Mouse (Mus musculus) limb, embryonic 11.5 days (tissue): ENCODE measurements at regions not wholly inside any gene's neighbourhood (a gene's known extent, or its start where the extent isn't known, plus 50 kb on each side); places are given as distances from the start of the nearest gene placed in this dataset.

Experiments used
- ATAC-seq: fragments of 200-750 bp; cut with Nextera tagmentation; 2 replicates; pipeline ENCODE4 v1.8.0; 2017; ENCODE audit warnings: low read depth; ENCODE audit not compliant: insufficient number of reproducible peaks, low FRiP score, low TSS enrichment
- DNase-seq: peaks from one replicate; pipeline ENCODE4 v3.0.0-alpha.2; 2015; ENCODE audit warnings: low spot score
- H3K27ac ChIP-seq: fragments of 300-500 bp; sonication (generic); replicated peaks from 2 replicates; pipeline ENCODE4 v1.5.1; 2014; ENCODE audit warnings: low read depth, mild to moderate bottlenecking, low read length
- H3K27me3 ChIP-seq: fragments of 300-500 bp; sonication (generic); 2 replicates; pipeline ENCODE4 v1.6.1; 2014; ENCODE audit warnings: mild to moderate bottlenecking, low read length, mixed read lengths; ENCODE audit not compliant: control insufficient read depth, insufficient read depth
- H3K36me3 ChIP-seq: fragments of 300-500 bp; sonication (generic); 2 replicates; pipeline ENCODE4 v1.6.1; 2014; ENCODE audit warnings: mild to moderate bottlenecking, low read length, moderate library complexity, mixed read lengths; ENCODE audit not compliant: control insufficient read depth, insufficient read depth
- H3K4me1 ChIP-seq: fragments of 300-500 bp; sonication (generic); 2 replicates; pipeline ENCODE4 v1.6.1; 2014; ENCODE audit warnings: low read length, mixed read lengths; ENCODE audit not compliant: control insufficient read depth, insufficient read depth
- H3K4me2 ChIP-seq: fragments of 300-500 bp; sonication (generic); 2 replicates; pipeline ENCODE4 v1.6.1; 2014; ENCODE audit warnings: low read depth, mild to moderate bottlenecking, moderate library complexity; ENCODE audit not compliant: severe bottlenecking
- H3K4me3 ChIP-seq: fragments of 300-500 bp; sonication (generic); 2 replicates; pipeline ENCODE4 v1.5.1; 2014; ENCODE audit warnings: low read depth, low read length
- H3K9ac ChIP-seq: fragments of 300-500 bp; sonication (generic); 2 replicates; pipeline ENCODE4 v1.6.1; 2014; ENCODE audit warnings: mild to moderate bottlenecking, low read length
- H3K9me3 ChIP-seq: fragments of 300-500 bp; sonication (generic); 2 replicates; pipeline ENCODE4 v1.6.1; 2016; ENCODE audit warnings: low read length; ENCODE audit not compliant: control insufficient read depth
- whole genome bisulfite sequencing: fragments of 180-500 bp; shearing (Covaris S2); extraction: QIAGEN DNeasy Blood & Tissue Kit; methylation state at CpG from one replicate; pipeline ENCODE4 v1.1.7; 2014; 5-methylcytosine and 5-hydroxymethylcytosine counted together

- Histone ChIP-seq H3K27me3 (no peaks in the 10 kb centered on the region), H3K27ac (no peak overlapping the region), H3K4me1 (no peaks in the 10 kb centered on the region), H3K4me3 (no peak overlapping the region), H3K9me3 (no peaks in the 10 kb centered on the region), H3K4me2 (no peak overlapping the region), H3K9ac (no peak overlapping the region), H3K36me3 (no peaks in the 10 kb centered on the region)
- no peak for ATAC-seq
- DNase-seq: no peak
- 87% methylated on average over 2 of the region's 2 CpGs for WGBS
These were observed 312.7 kb upstream of the Cd180 start for GRCm38 (mm10) chr13:102380667-102381066.

DNA sequence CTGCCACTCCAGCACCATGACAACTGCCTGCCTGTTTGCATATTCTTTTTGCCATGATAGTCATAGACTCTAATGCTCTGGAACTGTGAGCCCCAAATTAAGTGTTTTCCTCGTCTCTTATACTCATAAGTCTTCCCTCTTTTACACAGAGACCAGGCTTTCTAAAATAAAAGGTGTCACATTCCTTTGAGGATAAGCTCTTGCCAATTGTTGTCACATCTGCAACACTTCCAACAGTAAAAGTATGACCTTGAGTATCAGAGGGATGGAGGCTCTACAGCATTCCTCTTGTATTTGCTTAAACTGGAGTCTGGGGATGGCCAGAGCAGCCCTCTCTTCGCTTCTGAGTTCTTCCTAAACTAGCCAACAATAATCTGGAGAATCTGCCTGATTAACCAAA is 301.4 kb upstream of the Cd180 start:
- Histone ChIP-seq H3K36me3 (no peaks in the 10 kb centered on the region), H3K27ac (no peak overlapping the region), H3K9ac (no peak overlapping the region), H3K4me2 (no peak overlapping the region), H3K4me3 (no peak overlapping the region), H3K27me3 (no peaks in the 10 kb centered on the region), H3K4me1 (no peaks in the 10 kb centered on the region), H3K9me3 (no peaks in the 10 kb centered on the region)
- DNase-seq (no peak), ATAC-seq (no peak)
- WGBS: 89% methylated on average over 2 of the region's 2 CpGs

DNA sequence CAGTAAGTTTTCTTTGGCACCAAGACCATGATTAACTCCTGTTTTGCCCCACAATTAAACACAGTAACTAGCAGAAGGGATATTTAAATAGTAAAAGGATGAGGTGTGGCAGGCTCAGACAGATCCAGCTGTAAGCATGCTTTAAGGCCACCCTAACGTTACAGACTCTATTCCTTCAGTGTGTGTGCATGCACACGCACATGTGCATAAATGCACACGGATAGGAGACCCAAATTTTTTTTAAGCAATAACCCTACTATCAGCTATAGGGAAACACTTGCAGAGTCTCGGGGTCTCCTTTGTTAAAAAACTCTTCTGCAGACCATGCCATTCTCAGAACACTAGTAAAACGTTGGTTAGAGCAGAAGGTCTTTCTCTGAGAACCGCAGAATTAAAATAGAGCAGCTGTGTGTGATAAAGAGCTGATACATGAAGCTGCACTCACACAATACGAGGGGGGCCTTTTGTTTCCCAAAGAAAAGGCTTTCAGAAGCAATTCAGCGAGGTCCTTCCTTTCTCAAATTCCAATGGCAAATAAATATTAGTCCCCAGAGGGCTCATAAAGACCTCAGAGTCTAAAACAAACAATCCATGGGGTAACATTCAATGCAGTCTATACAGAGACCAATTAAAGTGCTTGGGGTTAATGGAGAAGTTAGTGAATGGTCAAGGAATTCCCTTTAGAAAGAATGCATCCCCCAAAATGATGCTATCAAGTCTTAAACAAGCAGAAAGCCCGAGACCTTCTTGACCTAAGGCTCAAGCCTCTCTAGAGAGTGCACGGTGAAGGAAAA is 300.3 kb upstream of the Cd180 start:
- no peak for ATAC-seq
- Histone ChIP-seq H3K9ac (no peak overlapping the region), H3K4me2 (no peak overlapping the region), H3K4me1 (no peaks in the 10 kb centered on the region), H3K9me3 (no peaks in the 10 kb centered on the region), H3K27me3 (no peaks in the 10 kb centered on the region), H3K36me3 (no peaks in the 10 kb centered on the region), H3K27ac (no peak overlapping the region), H3K4me3 (no peak overlapping the region)
- WGBS: 59% methylated on average over 10 of the region's 10 CpGs
- DNase-seq: no peak

- Histone ChIP-seq H3K27ac (no peak overlapping the region), H3K9me3 (no peaks in the 10 kb centered on the region), H3K36me3 (no peaks in the 10 kb centered on the region), H3K4me1 (no peaks in the 10 kb centered on the region), H3K4me2 (no peak overlapping the region), H3K9ac (no peak overlapping the region), H3K4me3 (no peak overlapping the region), H3K27me3 (no peaks in the 10 kb centered on the region)
- WGBS: 71% methylated on average over 2 of the region's 2 CpGs
- peak; percentile 32 for DNase-seq
- no peak for ATAC-seq
These were observed 299.7 kb upstream of the Cd180 start for GRCm38 (mm10) chr13:102393662-102393970.

- Histone ChIP-seq H3K4me2 (no peak overlapping the region), H3K9me3 (no peaks in the 10 kb centered on the region), H3K9ac (no peak overlapping the region), H3K4me3 (no peak overlapping the region), H3K27me3 (no peaks in the 10 kb centered on the region), H3K4me1 (no peaks in the 10 kb centered on the region), H3K27ac (no peak overlapping the region), H3K36me3 (no peaks in the 10 kb centered on the region)
- 83% methylated on average over 3 of the region's 3 CpGs for WGBS
- no peak for DNase-seq
- ATAC-seq: no peak
These were observed 299.3 kb upstream of the Cd180 start for GRCm38 (mm10) chr13:102394057-102394456.

DNA sequence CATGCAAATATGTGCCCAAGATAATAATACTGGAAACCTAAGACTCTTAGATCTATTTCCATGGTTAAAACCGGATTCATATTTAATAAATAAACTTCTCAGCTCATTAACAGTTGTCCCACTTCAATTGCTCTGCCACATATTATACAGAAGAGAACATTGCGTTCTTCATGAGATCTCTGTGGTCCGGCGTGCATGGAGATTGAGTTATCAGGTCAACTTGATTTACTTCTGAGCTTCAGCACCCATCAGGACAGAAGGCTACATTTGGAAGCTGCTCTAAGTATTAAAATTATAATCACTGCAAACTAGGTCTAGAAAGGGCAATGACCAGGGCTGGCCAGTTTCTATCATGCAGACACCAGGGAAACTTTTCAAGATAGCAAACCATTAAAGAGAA is 295.9 kb upstream of the Cd180 start:
- H3K4me3 ChIP-seq: no peak overlapping the region
- H3K4me2 ChIP-seq: no peak overlapping the region
- H3K9ac ChIP-seq: no peak overlapping the region
- no peak overlapping the region for H3K27ac ChIP-seq
- DNase-seq (no peak), ATAC-seq (no peak)
- WGBS: 91% methylated on average over 4 of the region's 4 CpGs
- H3K27me3 ChIP-seq: no peaks in the 10 kb centered on the region
- H3K36me3 ChIP-seq: no peaks in the 10 kb centered on the region
- no peaks in the 10 kb centered on the region for H3K4me1 ChIP-seq
- no peaks in the 10 kb centered on the region for H3K9me3 ChIP-seq

DNA sequence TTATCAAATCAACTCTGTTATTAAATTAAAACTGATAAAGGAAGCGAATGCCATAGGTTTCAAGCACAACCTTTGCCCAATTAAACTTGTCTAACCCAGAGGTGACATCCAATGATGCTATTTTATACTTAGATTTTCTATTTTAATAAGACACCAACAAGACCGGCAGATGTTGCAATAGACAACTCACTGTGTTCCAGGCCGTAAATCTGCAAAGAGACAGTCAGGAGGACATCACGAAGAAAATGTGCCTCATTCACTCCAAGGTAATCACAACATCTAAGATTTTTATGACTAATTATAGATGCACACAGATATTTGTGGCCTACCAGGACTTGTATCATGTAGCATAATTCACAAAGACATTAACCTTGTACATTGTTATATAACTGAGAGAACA is 281.5 kb upstream of the Cd180 start:
- WGBS: 87% methylated on average over 4 of the region's 4 CpGs
- Histone ChIP-seq H3K9ac (no peak overlapping the region), H3K36me3 (no peaks in the 10 kb centered on the region), H3K27me3 (no peaks in the 10 kb centered on the region), H3K27ac (no peak overlapping the region), H3K4me1 (no peaks in the 10 kb centered on the region), H3K4me3 (no peak overlapping the region), H3K4me2 (no peak overlapping the region), H3K9me3 (no peaks in the 10 kb centered on the region)
- DNase-seq (no peak), ATAC-seq (no peak)

GRCm38 (mm10) chr13:102434372-102434954 is 258.9 kb upstream of the Cd180 start:
- 36% methylated on average over 3 of the region's 3 CpGs for WGBS
- ATAC-seq (no peak), DNase-seq (no peak)
- Histone ChIP-seq H3K4me2 (no peak overlapping the region), H3K4me1 (no peaks in the 10 kb centered on the region), H3K27me3 (no peaks in the 10 kb centered on the region), H3K9ac (no peak overlapping the region), H3K9me3 (no peaks in the 10 kb centered on the region), H3K36me3 (no peaks in the 10 kb centered on the region), H3K4me3 (no peak overlapping the region), H3K27ac (no peak overlapping the region)

DNA sequence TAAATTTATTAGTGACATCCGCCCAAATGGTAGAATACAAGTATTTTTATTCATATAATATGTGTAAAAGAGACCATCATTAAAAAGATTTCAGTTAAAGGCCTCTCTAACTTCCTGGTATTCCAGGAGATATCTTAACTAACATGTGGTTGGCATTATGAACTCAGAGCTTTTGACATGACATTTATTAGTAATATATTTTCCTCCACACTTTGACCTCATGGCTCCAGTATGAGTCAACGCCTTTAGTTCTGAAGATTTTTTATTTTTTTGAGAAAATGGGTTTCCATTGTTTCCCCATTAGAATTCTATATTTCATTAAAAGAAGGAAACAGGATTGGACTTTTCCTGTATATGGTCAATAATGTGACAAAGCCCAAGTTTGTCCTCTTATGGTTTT is 250.7 kb upstream of the Cd180 start:
- no peak overlapping the region for H3K27ac ChIP-seq
- no peak for DNase-seq
- no peaks in the 10 kb centered on the region for H3K27me3 ChIP-seq
- H3K9me3 ChIP-seq: no peaks in the 10 kb centered on the region
- no peak overlapping the region for H3K4me3 ChIP-seq
- ATAC-seq: no peak
- no peak overlapping the region for H3K9ac ChIP-seq
- H3K4me1 ChIP-seq: no peaks in the 10 kb centered on the region
- no peak overlapping the region for H3K4me2 ChIP-seq
- no peaks in the 10 kb centered on the region for H3K36me3 ChIP-seq
- WGBS: 56% methylated on average over 2 of the region's 2 CpGs
